Mouse (Mus musculus) heart, embryonic 16.5 days (tissue): Measurements from ENCODE around the gene Ube2o. TPM values are rescaled to one million over a fixed set of nuclear protein-coding genes. Genes with fewer than 3 reads are reported as not detected.
A peak's percentile ranks its signal among the peaks of the same experiment; 100 is the strongest.

Experiments
- ATAC-seq: fragments of 200-750 bp; cut with Nextera tagmentation; replicated peaks from 2 replicates; pipeline ENCODE4 v1.8.0; 2017; ENCODE audit warnings: moderate number of reproducible peaks; ENCODE audit not compliant: insufficient read depth, low FRiP score; ENCODE audit errors: extremely low read depth
- H3K27ac ChIP-seq: fragments of 300-500 bp; sonication (generic); 2 replicates; pipeline ENCODE4 v1.5.1; 2014; ENCODE audit warnings: mild to moderate bottlenecking, low read length, control low read depth, moderate library complexity
- H3K27me3 ChIP-seq: fragments of 300-500 bp; sonication (generic); 2 replicates; pipeline ENCODE4 v1.6.1; 2014; ENCODE audit warnings: low read length, mixed read lengths; ENCODE audit not compliant: control insufficient read depth, insufficient read depth
- H3K36me3 ChIP-seq: fragments of 300-500 bp; sonication (generic); 2 replicates; pipeline ENCODE4 v1.6.1; 2014; ENCODE audit not compliant: control insufficient read depth, insufficient read depth
- H3K4me1 ChIP-seq: fragments of 300-500 bp; sonication (generic); 2 replicates; pipeline ENCODE4 v1.6.1; 2014; ENCODE audit warnings: low read length, mixed read lengths; ENCODE audit not compliant: control insufficient read depth, insufficient read depth
- H3K4me2 ChIP-seq: fragments of 300-500 bp; sonication (generic); 2 replicates; pipeline ENCODE4 v1.6.1; 2014; ENCODE audit warnings: low read depth, mild to moderate bottlenecking, control low read depth, low read length
- H3K4me3 ChIP-seq: fragments of 300-500 bp; sonication (generic); 2 replicates; pipeline ENCODE4 v1.5.1; 2014; ENCODE audit warnings: mild to moderate bottlenecking, control low read depth, low read length
- H3K9ac ChIP-seq: fragments of 300-500 bp; sonication (generic); 2 replicates; pipeline ENCODE4 v1.6.1; 2014; ENCODE audit warnings: low read length, control low read depth
- H3K9me3 ChIP-seq: fragments of 300-500 bp; sonication (generic); replicated peaks from 2 replicates; pipeline ENCODE4 v1.6.1; 2016; ENCODE audit warnings: low read length; ENCODE audit not compliant: control insufficient read depth
- WGBS: fragments of 180-500 bp; shearing (Covaris S2); extraction: QIAGEN DNeasy Blood & Tissue Kit; methylation state at CpG from one replicate; pipeline ENCODE4 v1.1.7; 2014; 5-methylcytosine and 5-hydroxymethylcytosine counted together
- polyA plus RNA-seq: library from polyadenylated mRNA; unstranded; fragments of >200 nt; fragmentation: Nextera tagmentation; extraction: Ambion mirVana; gene quantifications from 2 replicates; pipeline ENCODE4 v1.2.1, GENCODE M21; 2015

Ube2o gene
- polyA plus RNA-seq, 1 experiment from 2014 or later: 5.5 TPM

- Histone ChIP-seq H3K9ac (no peak overlapping the region), H3K4me2 (no peak overlapping the region), H3K27ac (no peak overlapping the region), H3K27me3 (no peaks in the 10 kb centered on the region), H3K9me3 (no peaks in the 10 kb centered on the region), H3K36me3 (no peaks in the 10 kb centered on the region), H3K4me3 (no peak overlapping the region), H3K4me1 (peaks cover 33% of the 10 kb centered on the region)
- WGBS: 95% methylated on average over 3 of the region's 3 CpGs
- no peak for ATAC-seq
These were observed 2.0 kb downstream of the Ube2o start for GRCm38 (mm10) chr11:116579280-116579679.

- no peak overlapping the region for H3K9ac ChIP-seq
- no peaks in the 10 kb centered on the region for H3K27me3 ChIP-seq
- no peak overlapping the region for H3K4me3 ChIP-seq
- ATAC-seq: no peak
- WGBS: 63% methylated on average over 2 of the region's 2 CpGs
- H3K4me1 ChIP-seq: peaks cover 53% of the 10 kb centered on the region
- H3K27ac ChIP-seq: no peak overlapping the region
- no peaks in the 10 kb centered on the region for H3K9me3 ChIP-seq
- no peaks in the 10 kb centered on the region for H3K36me3 ChIP-seq
- H3K4me2 ChIP-seq: no peak overlapping the region
These were observed 5.9 kb downstream of the Ube2o start for GRCm38 (mm10) chr11:116575396-116575795.

GRCm38 (mm10) chr11:116574982-116575381 lies 6.3 kb downstream of the Ube2o start:
- no peaks in the 10 kb centered on the region for H3K27me3 ChIP-seq
- WGBS: 72% methylated on average over 6 of the region's 6 CpGs
- no peaks in the 10 kb centered on the region for H3K36me3 ChIP-seq
- no peak overlapping the region for H3K4me2 ChIP-seq
- peaks cover 49% of the 10 kb centered on the region for H3K4me1 ChIP-seq
- no peak overlapping the region for H3K4me3 ChIP-seq
- ATAC-seq: no peak
- H3K27ac ChIP-seq: no peak overlapping the region
- H3K9ac ChIP-seq: no peak overlapping the region
- H3K9me3 ChIP-seq: no peaks in the 10 kb centered on the region

GRCm38 (mm10) chr11:116574486-116574885 lies 6.8 kb downstream of the Ube2o start:
- no peaks in the 10 kb centered on the region for H3K9me3 ChIP-seq
- no peak overlapping the region for H3K9ac ChIP-seq
- H3K4me3 ChIP-seq: no peak overlapping the region
- H3K36me3 ChIP-seq: no peaks in the 10 kb centered on the region
- H3K4me2 ChIP-seq: no peak overlapping the region
- ATAC-seq: no peak
- H3K4me1 ChIP-seq: peaks cover 47% of the 10 kb centered on the region
- whole genome bisulfite sequencing: 61% methylated on average over 6 of the region's 6 CpGs
- peak overlapping the region; percentile 17; the same call in 1 of the 2 replicates for H3K27ac ChIP-seq
- H3K27me3 ChIP-seq: no peaks in the 10 kb centered on the region

GRCm38 (mm10) chr11:116572756-116573543 lies 8.3 kb downstream of the Ube2o start:
- Histone ChIP-seq H3K4me1 (peaks cover 42% of the 10 kb centered on the region), H3K27me3 (no peaks in the 10 kb centered on the region), H3K36me3 (no peaks in the 10 kb centered on the region), H3K27ac (peak overlapping the region; percentile 11; the same call in 1 of the 2 replicates), H3K4me2 (peak overlapping the region; percentile 7; the same call in 1 of the 2 replicates), H3K9ac (peak overlapping the region; percentile 24; the same call in 1 of the 2 replicates), H3K4me3 (no peak overlapping the region), H3K9me3 (no peaks in the 10 kb centered on the region)
- no peak for ATAC-seq
- WGBS: 44% methylated on average over 12 of the region's 12 CpGs

- H3K4me2 ChIP-seq: no peak overlapping the region
- 60% methylated on average over 19 of the region's 19 CpGs for WGBS
- H3K4me1 ChIP-seq: peaks cover 48% of the 10 kb centered on the region
- H3K4me3 ChIP-seq: no peak overlapping the region
- H3K27me3 ChIP-seq: no peaks in the 10 kb centered on the region
- no peaks in the 10 kb centered on the region for H3K36me3 ChIP-seq
- H3K9me3 ChIP-seq: no peaks in the 10 kb centered on the region
- no peak for ATAC-seq
- H3K9ac ChIP-seq: no peak overlapping the region
- H3K27ac ChIP-seq: no peak overlapping the region
These were observed 9.2 kb downstream of the Ube2o start for GRCm38 (mm10) chr11:116571767-116572679.

GRCm38 (mm10) chr11:116570821-116571220 lies 10.4 kb downstream of the Ube2o start:
- Histone ChIP-seq H3K4me3 (no peak overlapping the region), H3K27ac (no peak overlapping the region), H3K27me3 (no peaks in the 10 kb centered on the region), H3K9me3 (no peaks in the 10 kb centered on the region), H3K4me2 (no peak overlapping the region), H3K9ac (no peak overlapping the region), H3K36me3 (no peaks in the 10 kb centered on the region), H3K4me1 (peaks cover 43% of the 10 kb centered on the region)
- ATAC-seq: no peak
- WGBS: 85% methylated on average over 7 of the region's 7 CpGs

GRCm38 (mm10) chr11:116567531-116567930 lies 13.7 kb downstream of the Ube2o start:
- Histone ChIP-seq H3K27ac (no peak overlapping the region), H3K4me2 (no peak overlapping the region), H3K9ac (no peak overlapping the region), H3K9me3 (no peaks in the 10 kb centered on the region), H3K4me1 (peaks cover 16% of the 10 kb centered on the region), H3K27me3 (no peaks in the 10 kb centered on the region), H3K36me3 (no peaks in the 10 kb centered on the region), H3K4me3 (no peak overlapping the region)
- ATAC-seq: no peak
- WGBS: 64% methylated on average over 8 of the region's 8 CpGs
